Mouse (Mus musculus) kidney, adult 2 months (tissue): ENCODE measurements around the gene Cldn5.

ENCODE experiments used
- CTCF ChIP-seq: fragments of 200-500 bp; conservative IDR thresholded peaks from 2 replicates; pipeline ENCODE4 v1.5.1; 2011; ENCODE audit warnings: low read depth, mild to moderate bottlenecking, control low read depth, low read length, moderate library complexity, mixed read lengths; ENCODE audit not compliant: insufficient read depth, insufficient read length
- POLR2A ChIP-seq: fragments of 200-500 bp; IDR thresholded peaks from one replicate; pipeline ENCODE4 v1.6.1; 2011; ENCODE audit warnings: low read depth, low read length, control low read depth

- no peak for TF ChIP-seq CTCF
- no peak for TF ChIP-seq POLR2A
These were observed 10.0 kb downstream of the Cldn5 start for GRCm38 (mm10) chr16:18786652-18787051.
